Mouse (Mus musculus): Measurements from ENCODE around the gene Mtif3.

The Mtif3 gene

GRCm38 (mm10) chr5:146963118-146963936, at the start of gene Mtif3:
Gene Mtif3, minus strand, starts transcription at chr5:146963800.
- DNase-seq (ENCODE audit: low read depth, low spot score) = peak; percentile 70

DNA sequence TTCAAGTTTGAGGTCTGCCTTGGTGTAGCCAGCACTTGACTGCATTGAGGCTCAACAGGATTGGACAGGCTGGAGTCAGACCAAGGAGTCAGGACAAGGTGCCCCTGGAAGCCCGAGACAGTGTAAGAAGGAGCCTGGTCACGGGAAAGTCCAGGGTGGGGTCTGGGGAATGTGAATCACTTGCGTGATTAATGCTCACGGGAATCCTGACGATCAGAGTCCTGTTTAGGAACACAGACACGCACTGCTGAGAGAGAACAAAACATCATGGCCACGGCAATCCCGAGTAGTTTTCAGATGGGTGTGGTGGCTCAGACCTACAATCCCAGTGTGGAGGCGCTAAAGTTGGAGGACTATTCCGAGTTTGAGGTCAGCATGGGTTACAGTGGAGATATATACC, 47.7 kb upstream of the Mtif3 start:
- DNase-seq (ENCODE audit: low read depth, low spot score) = no peak

DNA sequence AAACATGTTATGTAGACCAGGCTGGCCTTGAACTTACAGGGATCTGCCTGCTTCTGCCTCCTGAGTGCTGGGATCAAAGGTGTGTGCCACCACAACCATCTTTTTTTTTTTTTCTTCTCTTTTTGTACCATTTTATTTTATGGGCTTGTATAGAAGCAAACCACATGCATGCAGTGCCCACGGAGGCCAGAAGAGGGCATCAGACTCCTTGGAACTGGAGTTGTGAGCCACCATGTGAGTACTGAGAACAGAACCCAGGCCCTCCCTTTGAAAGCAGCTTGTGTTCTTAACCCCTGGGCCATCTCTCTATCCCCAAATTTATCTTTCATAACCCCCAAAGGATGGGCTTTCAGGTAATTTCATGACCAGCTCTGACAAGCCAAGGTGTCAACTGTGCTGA, 39.7 kb upstream of the Mtif3 start:
- DNase-seq (ENCODE audit: low read depth, low spot score) = no peak

GRCm38 (mm10) chr5:147001312-147001711, 37.7 kb upstream of the Mtif3 start:
- DNase-seq (ENCODE audit: low read depth, low spot score) = peak; percentile 29

DNA sequence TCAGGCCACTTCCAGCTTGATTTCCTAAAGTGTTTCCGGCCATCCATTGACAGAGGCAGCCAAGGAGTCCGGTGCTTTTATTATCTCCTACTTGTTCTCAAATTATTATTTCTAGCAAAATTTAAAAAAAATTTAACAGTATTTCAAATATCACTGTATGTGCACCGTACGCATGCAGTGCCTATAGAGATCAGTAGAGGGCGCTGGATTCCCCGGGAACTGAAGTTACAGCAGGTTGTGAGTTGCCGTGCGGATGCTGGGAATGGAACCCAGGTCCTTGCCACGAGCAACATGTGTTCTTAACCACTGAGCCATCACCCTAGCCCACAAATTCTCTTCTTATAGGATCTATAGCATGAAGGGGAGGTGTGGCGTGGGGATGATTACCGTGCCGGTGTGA, 35.2 kb upstream of the Mtif3 start:
- no peak for DNase-seq (ENCODE audit: low read depth, low spot score)

GRCm38 (mm10) chr5:146996812-146997211, 33.2 kb upstream of the Mtif3 start:
- DNase-seq (ENCODE audit: low read depth, low spot score) = no peak

DNA sequence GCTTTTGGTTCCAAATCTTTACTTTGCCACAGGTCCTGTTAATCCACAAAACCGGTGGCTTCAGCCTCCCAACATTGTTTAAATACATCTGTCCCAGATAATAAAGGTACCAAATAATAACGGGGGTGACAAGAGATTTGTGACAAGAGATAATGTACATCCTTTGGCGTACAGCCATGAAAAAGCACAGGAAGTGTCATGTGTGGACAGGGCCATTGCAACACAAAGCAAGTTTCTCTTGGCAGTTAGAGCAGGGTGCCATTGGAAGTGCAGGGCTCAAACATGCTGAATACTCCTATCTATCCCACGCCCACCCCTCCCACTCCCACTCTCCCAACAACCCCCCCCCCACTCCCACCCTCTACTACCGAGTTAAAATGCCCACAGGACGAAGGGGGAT, 31.4 kb upstream of the Mtif3 start:
- no peak for DNase-seq (ENCODE audit: low read depth, low spot score)

DNA sequence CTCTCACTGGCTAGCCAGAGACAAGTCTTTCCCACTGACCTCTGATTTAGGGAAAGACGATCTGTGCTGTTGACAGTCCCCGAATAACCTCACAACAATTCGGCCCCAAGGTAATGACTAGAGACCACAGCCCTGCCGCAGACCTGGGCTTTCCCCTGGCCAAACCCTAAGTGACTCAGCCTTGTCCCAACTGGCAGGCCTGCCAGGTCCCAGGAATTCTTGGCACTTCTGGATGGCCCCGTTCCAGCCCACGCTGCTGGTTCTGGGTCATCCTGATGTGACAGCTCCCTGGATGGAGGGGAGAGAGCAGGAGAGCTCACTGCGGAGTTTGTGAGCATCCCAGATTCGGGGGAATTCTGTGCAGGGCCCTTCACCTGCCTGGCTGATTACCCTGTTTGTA, 29.9 kb upstream of the Mtif3 start:
- no peak for DNase-seq (ENCODE audit: low read depth, low spot score)

GRCm38 (mm10) chr5:146989051-146989450, 25.5 kb upstream of the Mtif3 start:
- DNase-seq (ENCODE audit: low read depth, low spot score) = no peak

DNA sequence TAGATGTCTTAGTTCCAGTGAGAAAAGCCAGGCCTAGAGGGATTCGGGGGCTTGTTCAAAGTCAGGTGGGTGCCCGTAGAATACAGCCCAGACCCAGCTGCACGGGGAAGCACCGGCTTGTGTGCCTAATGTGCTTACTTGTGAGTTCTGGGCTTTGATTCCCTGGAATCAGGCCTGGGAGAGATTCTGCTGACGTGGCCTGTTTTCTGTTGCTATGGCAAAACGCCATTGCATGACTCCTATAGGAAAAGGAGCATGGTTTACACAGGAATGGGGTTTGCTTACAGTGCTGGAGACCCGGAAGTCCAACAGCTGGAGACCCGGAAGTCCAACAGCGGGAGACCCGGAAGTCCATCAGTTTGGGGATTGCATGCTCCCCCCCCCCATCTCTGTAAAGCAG, 24.0 kb upstream of the Mtif3 start:
- DNase-seq (ENCODE audit: low read depth, low spot score) = no peak

DNA sequence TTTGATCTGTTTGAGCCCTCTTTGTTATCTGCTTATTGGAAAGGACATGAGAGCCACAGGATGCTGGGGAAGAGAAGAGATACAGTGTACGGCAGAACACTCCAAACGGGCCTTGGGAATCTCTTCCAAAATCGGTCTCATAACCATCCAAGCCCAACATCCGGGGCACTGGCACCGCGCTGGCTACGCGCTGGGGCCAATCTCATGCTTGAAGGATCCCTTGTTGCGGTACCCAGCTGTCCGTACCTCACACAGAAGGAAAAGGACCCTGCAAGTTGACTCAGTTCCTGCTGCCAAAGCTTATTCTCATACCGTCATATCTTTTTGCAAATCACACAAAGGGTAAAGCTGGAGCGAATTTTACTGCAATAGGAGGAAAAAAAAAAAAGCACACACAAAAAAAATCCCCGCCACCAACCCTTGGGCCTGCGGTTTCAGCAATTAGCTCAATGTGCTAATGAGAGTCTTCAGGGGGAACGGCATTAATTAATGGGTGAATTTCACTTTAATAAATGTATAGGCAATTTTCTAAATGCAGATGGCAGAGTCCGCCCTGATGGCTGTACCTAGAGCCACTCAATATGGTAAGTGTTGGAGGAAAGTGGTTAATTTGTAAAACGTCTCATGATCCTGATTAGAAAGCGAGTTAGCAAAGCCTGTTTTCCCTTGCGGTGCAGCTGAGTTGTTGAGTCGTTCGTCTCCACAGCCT, 22.3 kb upstream of the Mtif3 start:
- no peak for DNase-seq (ENCODE audit: low read depth, low spot score)

- DNase-seq (ENCODE audit: low read depth, low spot score) = no peak
Observed at GRCm38 (mm10) chr5:146983216-146983615, 19.6 kb upstream of the Mtif3 start.

DNA sequence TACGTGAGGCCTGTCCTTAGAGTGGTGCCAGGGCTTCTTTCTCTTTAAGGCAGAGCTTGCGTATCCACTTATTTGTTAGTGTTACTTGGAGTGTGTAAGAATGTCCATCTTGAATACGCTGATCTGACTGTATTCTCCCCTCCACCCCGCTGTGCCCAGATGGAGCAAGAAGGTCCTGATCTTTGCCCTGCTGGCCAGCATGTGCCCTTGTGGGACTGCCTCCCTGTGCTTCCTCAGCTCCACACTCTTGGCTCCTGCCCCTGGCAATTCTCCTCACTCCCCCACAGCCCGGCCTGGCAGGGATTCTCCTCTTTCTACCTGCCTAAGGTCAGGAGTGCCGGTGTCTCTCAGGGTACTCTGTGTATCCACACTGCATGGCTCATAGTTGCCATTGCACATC, 17.8 kb upstream of the Mtif3 start:
- DNase-seq (ENCODE audit: low read depth, low spot score) = no peak

GRCm38 (mm10) chr5:146974781-146975123, 11.2 kb upstream of the Mtif3 start:
- no peak for DNase-seq (ENCODE audit: low read depth, low spot score)

- DNase-seq (ENCODE audit: low read depth, low spot score) = no peak
Observed at GRCm38 (mm10) chr5:146973858-146974780, 10.5 kb upstream of the Mtif3 start.

DNA sequence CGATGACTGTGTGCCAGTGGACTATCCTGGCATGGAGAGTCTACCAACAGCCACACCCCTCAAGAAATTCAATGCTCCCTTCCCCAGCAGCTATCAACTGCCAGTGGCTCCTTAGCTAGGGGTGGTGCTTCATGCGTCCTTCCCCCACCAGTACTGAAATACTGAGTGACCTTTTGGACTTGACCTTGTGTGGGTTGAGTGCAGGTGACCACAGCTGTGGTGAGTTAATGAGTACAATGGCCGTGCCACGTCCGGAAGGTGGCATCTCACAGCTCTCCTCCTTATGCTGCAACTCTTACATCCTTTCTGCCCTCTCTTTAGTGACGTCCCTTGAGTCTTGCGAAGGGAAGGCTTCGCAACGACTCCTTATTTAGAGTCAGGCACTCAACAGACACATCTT, 9.8 kb upstream of the Mtif3 start:
- DNase-seq (ENCODE audit: low read depth, low spot score) = no peak

- no peak for DNase-seq (ENCODE audit: low read depth, low spot score)
Observed at GRCm38 (mm10) chr5:146971776-146972561, 8.4 kb upstream of the Mtif3 start.

- DNase-seq (ENCODE audit: low read depth, low spot score) = no peak
Observed at GRCm38 (mm10) chr5:146968695-146969393, 5.2 kb upstream of the Mtif3 start.

- DNase-seq (ENCODE audit: low read depth, low spot score) = no peak
Observed at GRCm38 (mm10) chr5:146963937-146964278, 308 bp upstream of the Mtif3 start.

GRCm38 (mm10) chr5:146956678-146957077, 6.9 kb downstream of the Mtif3 start:
- no peak for DNase-seq (ENCODE audit: low read depth, low spot score)

GRCm38 (mm10) chr5:146955651-146956050, 7.9 kb downstream of the Mtif3 start:
- DNase-seq (ENCODE audit: low read depth, low spot score) = no peak
